Mouse (Mus musculus): ENCODE data around the gene Spns2.

The Spns2 gene

DNA sequence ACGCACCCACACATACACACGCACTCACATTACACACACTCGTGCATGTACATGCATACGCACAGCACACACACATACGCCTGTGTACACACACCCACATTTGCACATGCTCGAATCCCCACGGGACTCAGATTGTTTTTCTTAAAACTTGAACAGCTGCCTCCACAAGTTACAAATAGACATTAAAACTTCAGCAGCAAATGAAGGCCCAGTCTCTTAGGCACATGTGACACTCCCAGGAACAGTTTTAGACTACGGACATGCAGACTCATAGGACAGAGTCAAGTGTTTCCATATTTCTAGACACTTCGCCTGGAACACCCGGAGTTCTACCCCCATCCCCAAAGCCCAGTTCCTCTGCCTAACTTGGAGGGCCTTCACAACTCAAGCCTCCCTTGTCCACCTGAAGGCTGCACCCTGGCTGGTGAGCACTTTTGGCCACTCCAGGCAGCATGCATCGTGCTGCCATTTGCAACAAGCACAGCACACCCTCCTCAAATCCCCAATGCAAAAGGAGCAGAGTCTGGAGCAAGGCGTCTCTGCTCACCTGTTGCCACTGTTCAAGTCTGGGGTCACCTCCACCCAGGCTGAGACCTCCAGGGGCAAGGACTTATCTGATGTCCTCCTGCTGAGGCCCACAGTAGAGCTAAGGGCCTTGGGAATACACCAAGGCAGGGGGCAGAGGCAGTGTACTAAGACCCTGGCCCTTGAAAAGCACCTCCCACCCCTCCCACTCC lies 79.9 kb downstream of the Spns2 start:
- DNase-seq (ENCODE audit: low spot score), result no peak

DNA sequence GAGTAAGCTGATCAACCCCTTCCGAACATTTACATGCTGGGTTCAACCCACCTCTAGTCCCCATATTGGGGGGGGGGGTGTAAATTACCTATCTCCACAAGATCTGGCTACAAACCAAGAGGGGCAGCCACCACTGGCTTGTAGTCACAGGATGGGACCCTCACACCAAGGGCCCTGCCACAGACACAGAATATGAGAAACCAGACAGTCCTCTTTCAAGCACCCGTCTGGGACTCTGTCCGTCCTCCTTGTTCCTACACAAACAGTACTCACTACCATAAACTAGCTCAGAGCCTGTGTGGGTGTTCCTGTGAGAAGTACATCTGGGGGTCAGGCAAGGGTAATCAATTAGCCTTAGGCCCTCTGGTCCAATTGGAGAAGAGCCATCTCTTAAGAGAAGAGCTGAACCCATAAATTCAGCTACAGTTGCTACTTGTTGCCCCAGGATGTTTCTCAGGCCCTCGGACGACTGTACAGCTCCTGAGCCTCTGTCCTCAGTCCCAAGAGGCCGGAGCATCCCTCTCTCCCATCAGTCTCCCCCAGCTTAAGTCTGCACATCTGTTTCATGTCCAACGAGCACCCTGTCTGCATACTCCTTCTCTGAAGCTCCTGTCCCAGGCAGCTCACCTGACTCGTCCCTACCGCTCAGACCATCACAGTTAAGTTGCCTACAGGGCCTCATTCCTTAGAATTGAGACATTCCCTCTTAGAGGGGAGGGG lies 81.1 kb downstream of the Spns2 start:
- DNase-seq (ENCODE audit: low spot score), result no peak

DNA sequence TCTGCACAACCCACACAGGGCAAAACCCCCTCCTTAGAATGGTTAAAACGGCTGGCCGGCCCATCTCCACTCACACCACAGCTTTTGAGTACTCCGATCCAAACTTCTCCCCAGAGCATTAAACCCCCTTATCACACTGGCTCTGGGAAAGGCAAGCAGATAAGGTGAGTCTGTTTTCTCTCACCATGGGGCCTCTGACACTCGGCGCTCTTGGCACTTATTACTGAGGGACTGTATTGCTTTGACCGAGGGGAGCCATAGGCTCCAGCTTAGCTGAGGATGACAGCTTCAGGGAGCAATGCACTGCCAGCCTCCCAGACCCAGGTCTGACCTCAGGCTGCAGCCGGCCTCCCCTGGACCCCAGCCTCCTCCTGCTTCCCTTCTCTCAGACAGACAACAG lies 82.1 kb downstream of the Spns2 start:
- no peak for DNase-seq (ENCODE audit: low spot score)

DNA sequence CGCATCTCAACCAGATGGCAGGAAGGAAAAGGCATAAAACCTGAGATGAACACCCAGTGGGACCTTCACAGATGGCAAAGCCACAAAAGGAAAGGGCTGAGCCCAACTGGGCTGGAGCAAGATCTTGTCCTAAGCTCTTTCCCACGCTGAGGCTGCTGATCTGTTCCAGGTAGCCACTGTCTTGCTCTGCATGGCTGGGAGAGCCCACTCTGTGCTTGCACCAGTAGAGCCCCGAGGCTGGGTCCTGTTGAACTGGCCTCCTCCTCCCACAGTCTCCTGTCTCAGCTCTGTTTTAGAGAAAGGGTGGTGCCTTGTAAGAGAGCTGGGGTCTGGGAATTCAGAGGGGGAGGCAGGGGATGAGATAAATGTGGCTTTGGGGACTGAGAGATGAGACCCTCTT lies 82.6 kb downstream of the Spns2 start:
- no peak for DNase-seq (ENCODE audit: low spot score)

DNA sequence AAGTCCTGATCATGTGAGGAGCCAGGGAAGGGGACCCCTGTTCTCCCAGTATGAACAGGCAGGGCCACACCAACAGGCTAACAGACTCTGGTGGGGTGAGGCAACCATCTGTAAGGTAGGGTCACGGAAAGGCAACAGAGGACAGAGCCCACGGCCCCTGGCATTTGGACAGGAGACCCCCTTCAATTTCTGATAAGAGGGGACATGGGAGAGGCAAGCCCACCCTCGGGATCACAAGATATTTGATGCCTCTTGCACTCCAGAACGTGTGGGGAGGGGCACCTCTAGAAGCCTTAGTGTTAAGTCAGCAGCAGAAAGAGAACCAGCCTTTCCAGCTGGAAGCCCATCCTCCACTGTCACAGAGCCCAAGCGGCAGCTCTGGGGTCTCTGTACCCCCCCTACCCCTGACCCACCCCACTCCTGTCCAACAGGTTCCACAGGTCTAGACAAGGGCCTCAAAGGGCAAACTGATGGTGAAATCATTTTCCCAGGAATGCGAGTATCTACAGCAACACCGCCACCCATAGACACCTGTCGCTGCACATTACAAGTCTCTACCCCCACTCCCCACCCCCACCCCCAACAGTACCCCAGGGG lies 83.5 kb downstream of the Spns2 start:
- no peak for DNase-seq (ENCODE audit: low spot score)

DNA sequence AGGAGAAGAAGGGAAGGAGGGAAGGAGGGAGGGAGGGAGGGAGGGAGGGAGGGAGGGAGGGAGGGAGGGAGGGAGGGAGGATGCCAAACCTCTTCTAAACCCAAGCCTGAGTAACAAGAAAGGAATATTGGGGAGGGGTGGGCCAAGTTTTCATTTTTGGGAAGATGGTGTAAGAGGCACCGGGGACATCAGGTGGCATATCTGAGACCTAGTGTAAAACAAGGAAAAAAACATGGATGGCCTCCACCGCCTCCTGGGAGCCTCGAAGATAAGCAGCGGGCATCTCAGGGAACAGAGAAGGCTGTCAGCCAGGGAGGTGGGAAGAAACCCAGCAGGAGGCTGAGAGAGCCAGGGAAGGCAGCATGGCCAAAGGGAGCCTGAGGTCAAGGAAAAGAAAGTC lies 84.2 kb downstream of the Spns2 start:
- DNase-seq (ENCODE audit: low spot score), result no peak

DNA sequence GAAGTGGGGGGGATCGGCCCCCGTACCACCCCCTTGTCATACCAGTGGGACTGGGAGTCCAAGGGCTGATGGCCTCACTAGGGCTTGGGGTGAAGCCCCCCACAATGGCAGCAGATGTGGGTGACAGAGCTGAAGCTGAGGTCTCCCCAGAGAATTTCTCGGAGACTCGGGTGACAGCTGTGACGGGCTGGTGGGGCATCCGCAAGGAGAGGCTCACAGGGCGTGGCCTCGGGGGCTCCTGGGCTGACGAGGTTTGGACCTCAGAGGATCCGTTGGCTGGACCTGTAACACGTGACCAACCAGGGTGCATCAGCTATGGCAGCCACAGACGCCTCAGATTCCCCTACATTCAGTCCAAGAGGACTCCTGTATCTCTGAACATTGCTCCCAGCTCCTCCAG lies 86.7 kb downstream of the Spns2 start:
- DNase-seq (ENCODE audit: low spot score), result no peak

DNA sequence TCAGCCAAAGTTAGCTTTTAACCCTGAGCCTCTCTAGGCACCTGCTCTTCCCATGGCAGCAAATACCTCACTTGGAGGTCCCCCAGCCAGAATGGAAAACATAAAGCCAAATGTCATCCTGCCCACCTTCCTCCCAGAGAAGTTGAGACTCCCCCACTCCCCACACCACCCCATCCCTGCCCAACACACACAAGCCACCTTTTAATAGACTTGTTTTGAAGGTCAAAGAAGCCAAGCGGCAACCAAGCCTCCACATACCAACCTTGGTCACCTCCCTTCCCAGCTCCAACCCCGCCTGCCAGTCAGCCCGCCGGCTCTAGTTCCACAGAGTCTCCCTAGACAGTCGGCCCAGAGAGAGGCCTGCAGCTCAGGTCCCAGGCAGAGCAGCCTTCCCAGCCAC lies 87.7 kb downstream of the Spns2 start:
- DNase-seq (ENCODE audit: low spot score), result no peak
